Mouse (Mus musculus): ENCODE results near the gene Gucd1. TPM values are rescaled to one million over a fixed set of nuclear protein-coding genes. Genes with fewer than 3 reads are reported as not detected.

Gucd1 gene
- polyA plus RNA-seq, 1 experiment from 2014 or later: 22.4 TPM

DNA sequence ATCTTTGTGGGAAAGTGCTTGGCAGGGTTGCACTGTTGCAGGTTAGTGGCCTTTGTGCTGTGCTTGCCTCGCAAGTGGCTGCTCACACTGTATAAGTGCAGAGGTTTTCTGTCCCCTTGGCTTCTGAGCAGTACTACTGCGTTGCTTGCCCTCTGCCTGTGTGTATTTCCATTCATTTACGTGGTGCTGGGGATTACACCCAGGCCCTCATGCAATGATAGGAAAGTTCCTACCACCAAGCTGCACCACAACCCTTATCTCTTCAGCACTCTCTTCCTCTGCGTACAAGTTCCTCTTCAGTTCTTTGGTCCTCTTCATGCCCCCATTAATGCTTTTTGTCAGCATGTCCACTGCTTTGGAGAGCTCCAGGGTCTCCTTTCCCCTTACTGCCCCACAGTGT, 215.8 kb downstream of the Gucd1 start:
- Histone ChIP-seq H3K9ac (no peak overlapping the region), H3K9me3 (no peaks in the 10 kb centered on the region), H3K27me3 (replicated peaks) (no peaks in the 10 kb centered on the region), H3K4me1 (peaks cover 59% of the 10 kb centered on the region), H3K27ac (replicated peaks) (no peak overlapping the region), H3K4me2 (no peak overlapping the region), H3K4me3 (no peak overlapping the region), H3K36me3 (peaks cover 50% of the 10 kb centered on the region)
- no peak for ATAC-seq (ENCODE audit: extremely low read depth, insufficient number of reproducible peaks, low FRiP score, low TSS enrichment)
- WGBS: 52% methylated on average over 4 of the region's 4 CpGs

DNA sequence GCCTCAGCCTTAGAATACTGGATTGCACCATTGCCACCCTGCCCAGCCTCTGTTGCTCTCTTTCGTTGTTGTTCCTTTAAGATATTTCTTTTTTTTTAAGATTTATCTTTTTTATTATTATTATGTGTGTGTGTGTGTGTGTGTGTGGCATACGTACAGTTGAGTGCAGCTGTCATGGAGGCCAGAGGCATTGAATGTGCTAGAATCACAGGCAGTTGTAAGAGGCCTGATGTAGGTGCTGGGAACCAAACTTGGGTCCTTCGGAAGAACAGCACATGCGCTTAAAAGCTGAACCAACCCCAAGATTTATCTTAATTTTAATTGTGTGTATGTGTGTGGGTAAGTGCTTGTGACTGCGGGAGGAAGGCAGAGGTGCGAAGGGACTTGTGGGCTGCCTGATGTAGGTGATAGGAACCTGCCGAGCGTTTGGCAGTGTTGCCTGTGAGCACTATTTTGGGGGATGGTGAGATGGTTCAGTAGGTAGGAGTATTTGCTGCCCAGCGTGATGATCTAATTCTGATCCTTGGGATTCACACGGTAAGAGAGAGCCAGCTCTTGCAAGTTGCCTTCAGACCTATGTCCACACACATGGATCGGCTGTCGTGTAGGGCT, 216.5 kb downstream of the Gucd1 start:
- Histone ChIP-seq H3K4me3 (no peak overlapping the region), H3K27ac (replicated peaks) (no peak overlapping the region), H3K4me2 (no peak overlapping the region), H3K36me3 (peaks cover 49% of the 10 kb centered on the region), H3K27me3 (replicated peaks) (no peaks in the 10 kb centered on the region), H3K9me3 (no peaks in the 10 kb centered on the region), H3K4me1 (peaks cover 59% of the 10 kb centered on the region), H3K9ac (no peak overlapping the region)
- no peak for ATAC-seq (ENCODE audit: extremely low read depth, insufficient number of reproducible peaks, low FRiP score, low TSS enrichment)
- WGBS: 83% methylated on average over 12 of the region's 12 CpGs

Other genes starting within 250 kb of the Gucd1 start
- 3.4 and 4.6 TPM in 2 replicates for gene Adora2a, start 201.1 kb downstream of the Gucd1 start, polyA plus RNA-seq (2015; fragmentation: Nextera tagmentation; extraction: Ambion mirVana)
- 0.23 and 0.42 TPM in 2 replicates for gene Upb1, start 116.9 kb downstream of the Gucd1 start, polyA plus RNA-seq (2015; fragmentation: Nextera tagmentation; extraction: Ambion mirVana)
- gene Snrpd3, start 421 bp downstream of the Gucd1 start, polyA plus RNA-seq (2015; fragmentation: Nextera tagmentation; extraction: Ambion mirVana): 96.6 and 101 TPM in 2 replicates
- gene Lrrc75b, start 42.4 kb upstream of the Gucd1 start, polyA plus RNA-seq (2015; fragmentation: Nextera tagmentation; extraction: Ambion mirVana): 1.2 TPM in 2 replicates
- gene Ggt1, start 43.6 kb upstream of the Gucd1 start, polyA plus RNA-seq (2015; fragmentation: Nextera tagmentation; extraction: Ambion mirVana): 0.52 and 0.76 TPM in 2 replicates
- 7.1 TPM in 2 replicates for gene Ggt5, start 71.4 kb upstream of the Gucd1 start, polyA plus RNA-seq (2015; fragmentation: Nextera tagmentation; extraction: Ambion mirVana)
- 8.2 TPM in 2 replicates for gene Susd2, start 126.0 kb upstream of the Gucd1 start, polyA plus RNA-seq (2015; fragmentation: Nextera tagmentation; extraction: Ambion mirVana)
- 21.5 and 24.3 TPM in 2 replicates for gene Cabin1, start 246.4 kb upstream of the Gucd1 start, polyA plus RNA-seq (2015; fragmentation: Nextera tagmentation; extraction: Ambion mirVana)

Data from heart, embryonic 13.5 days (tissue).